Mouse (Mus musculus) E14TG2a.4 (cell line): Measurements from ENCODE around the gene Bhlhb9.
A peak's percentile ranks its signal among the peaks of the same experiment; 100 is the strongest.
"Not testable (repeated sequence)": the region's sequence is repeated elsewhere in the genome, so short reads cannot be mapped to it uniquely, and the experiment has no call there.

Experiments used
- H3K27me3 ChIP-seq: 2 replicates; pipeline ENCODE4 v1.6.1; 2014; ENCODE audit warnings: low read length, control low read depth; ENCODE audit not compliant: insufficient read depth
- H3K36me3 ChIP-seq: 2 replicates; pipeline ENCODE4 v1.6.1; 2014; ENCODE audit warnings: low read length, control low read depth; ENCODE audit not compliant: insufficient read depth
- H3K4me1 ChIP-seq: replicated peaks from 2 replicates; pipeline ENCODE4 v1.6.1; 2014; ENCODE audit warnings: low read depth, low read length, control low read depth
- H3K4me3 ChIP-seq: replicated peaks from 2 replicates; pipeline ENCODE4 v1.5.1; 2014; ENCODE audit warnings: mild to moderate bottlenecking, low read length
- H3K9me3 ChIP-seq: 2 replicates; pipeline ENCODE4 v1.6.1; 2014; ENCODE audit warnings: low read length, control low read depth
- CTCF ChIP-seq: conservative IDR thresholded peaks from 2 replicates; pipeline ENCODE4 v1.5.1; 2014; ENCODE audit warnings: low read length
- NANOG ChIP-seq: IDR thresholded peaks from 2 replicates; pipeline ENCODE4 v1.6.1; 2014; ENCODE audit warnings: borderline replicate concordance, low read length, mixed read lengths
- POU5F1 ChIP-seq: IDR thresholded peaks from 2 replicates; pipeline ENCODE4 v1.6.1; 2014; ENCODE audit warnings: low read length, borderline replicate concordance

Bhlhb9 gene

GRCm38 (mm10) chrX:135797212-135797644, at the start of gene Bhlhb9:
Gene Bhlhb9 (plus strand): TSS chrX:135797594.
- not testable (repeated sequence) for H3K9me3 ChIP-seq, H3K4me1 ChIP-seq, H3K27me3 ChIP-seq
- Histone ChIP-seq H3K4me3 (peak within 1 kb of the TSS; percentile 83), H3K36me3 (peaks cover 40% of the 10 kb centered on the region)
- TF ChIP-seq CTCF: peak; percentile 13; the same call in 1 of the 2 replicates

- no peaks in the 10 kb centered on the region for H3K27me3 ChIP-seq
- no peaks in the 10 kb centered on the region for H3K9me3 ChIP-seq
- peaks cover 35% of the 10 kb centered on the region for H3K36me3 ChIP-seq
- no peak for TF ChIP-seq NANOG
- no peak for TF ChIP-seq POU5F1
- peak; percentile 52 for TF ChIP-seq CTCF
- no peak overlapping the region for H3K4me3 ChIP-seq
- no peaks in the 10 kb centered on the region for H3K4me1 ChIP-seq
These were observed 44.6 kb upstream of the Bhlhb9 start for GRCm38 (mm10) chrX:135752832-135753231.

- TF ChIP-seq CTCF: peak; percentile 40
- no peak for TF ChIP-seq POU5F1
- no peak for TF ChIP-seq NANOG
- Histone ChIP-seq H3K27me3 (no peaks in the 10 kb centered on the region), H3K36me3 (peaks cover 31% of the 10 kb centered on the region), H3K4me3 (no peak overlapping the region), H3K4me1 (no peaks in the 10 kb centered on the region), H3K9me3 (no peaks in the 10 kb centered on the region)
These were observed 35.7 kb upstream of the Bhlhb9 start for GRCm38 (mm10) chrX:135761707-135762106.

- no peak overlapping the region for H3K4me3 ChIP-seq
- H3K9me3 ChIP-seq: no peaks in the 10 kb centered on the region
- no peak for TF ChIP-seq CTCF
- no peak for TF ChIP-seq NANOG
- no peak for TF ChIP-seq POU5F1
- H3K4me1 ChIP-seq: no peaks in the 10 kb centered on the region
- H3K27me3 ChIP-seq: no peaks in the 10 kb centered on the region
- H3K36me3 ChIP-seq: peaks cover 2% of the 10 kb centered on the region; the same call in 1 of the 2 replicates
These were observed 29.3 kb upstream of the Bhlhb9 start for GRCm38 (mm10) chrX:135768043-135768548.

GRCm38 (mm10) chrX:135768565-135768964, 28.8 kb upstream of the Bhlhb9 start:
- H3K4me3 ChIP-seq: no peak overlapping the region
- no peaks in the 10 kb centered on the region for H3K4me1 ChIP-seq
- TF ChIP-seq CTCF: no peak
- no peak for TF ChIP-seq POU5F1
- no peak for TF ChIP-seq NANOG
- no peaks in the 10 kb centered on the region for H3K9me3 ChIP-seq
- H3K27me3 ChIP-seq: no peaks in the 10 kb centered on the region
- H3K36me3 ChIP-seq: no peaks in the 10 kb centered on the region

- H3K4me1 ChIP-seq: 0 out of 2 replicates have a peak, but pooled peaks cover 9% of the 10 kb centered on the region
- TF ChIP-seq NANOG (no peak), CTCF (no peak), POU5F1 (no peak)
- no peaks in the 10 kb centered on the region for H3K9me3 ChIP-seq
- no peak overlapping the region for H3K4me3 ChIP-seq
- H3K27me3 ChIP-seq: no peaks in the 10 kb centered on the region
- no peaks in the 10 kb centered on the region for H3K36me3 ChIP-seq
These were observed 5.9 kb upstream of the Bhlhb9 start for GRCm38 (mm10) chrX:135791536-135791935.

- TF ChIP-seq POU5F1 (no peak), CTCF (no peak), NANOG (no peak)
- 0 out of 2 replicates have a peak, but pooled peaks cover 9% of the 10 kb centered on the region for H3K4me1 ChIP-seq
- H3K4me3 ChIP-seq: no peak overlapping the region
- no peaks in the 10 kb centered on the region for H3K9me3 ChIP-seq
- H3K36me3 ChIP-seq: no peaks in the 10 kb centered on the region
- H3K27me3 ChIP-seq: no peaks in the 10 kb centered on the region
These were observed 5.1 kb upstream of the Bhlhb9 start for GRCm38 (mm10) chrX:135792326-135792725.

- Histone ChIP-seq H3K36me3 (peaks cover 25% of the 10 kb centered on the region), H3K4me3 (peak overlapping the region; percentile 83)
- H3K27me3 ChIP-seq, H3K4me1 ChIP-seq, H3K9me3 ChIP-seq: not testable (repeated sequence)
These were observed 1.6 kb upstream of the Bhlhb9 start for GRCm38 (mm10) chrX:135795591-135796304.

- H3K4me1 ChIP-seq, H3K27me3 ChIP-seq: not testable (repeated sequence)
These were observed 836 bp upstream of the Bhlhb9 start for GRCm38 (mm10) chrX:135796305-135797211.

More at GRCm38 (mm10) chrX:135796305-135797211, 836 bp upstream of the Bhlhb9 start:
- H3K4me3 ChIP-seq: peak overlapping the region; percentile 83
- not testable (repeated sequence) for H3K9me3 ChIP-seq
- peaks cover 33% of the 10 kb centered on the region for H3K36me3 ChIP-seq
